Mouse (Mus musculus): Measurements from ENCODE around the gene T.

Gene T

DNA sequence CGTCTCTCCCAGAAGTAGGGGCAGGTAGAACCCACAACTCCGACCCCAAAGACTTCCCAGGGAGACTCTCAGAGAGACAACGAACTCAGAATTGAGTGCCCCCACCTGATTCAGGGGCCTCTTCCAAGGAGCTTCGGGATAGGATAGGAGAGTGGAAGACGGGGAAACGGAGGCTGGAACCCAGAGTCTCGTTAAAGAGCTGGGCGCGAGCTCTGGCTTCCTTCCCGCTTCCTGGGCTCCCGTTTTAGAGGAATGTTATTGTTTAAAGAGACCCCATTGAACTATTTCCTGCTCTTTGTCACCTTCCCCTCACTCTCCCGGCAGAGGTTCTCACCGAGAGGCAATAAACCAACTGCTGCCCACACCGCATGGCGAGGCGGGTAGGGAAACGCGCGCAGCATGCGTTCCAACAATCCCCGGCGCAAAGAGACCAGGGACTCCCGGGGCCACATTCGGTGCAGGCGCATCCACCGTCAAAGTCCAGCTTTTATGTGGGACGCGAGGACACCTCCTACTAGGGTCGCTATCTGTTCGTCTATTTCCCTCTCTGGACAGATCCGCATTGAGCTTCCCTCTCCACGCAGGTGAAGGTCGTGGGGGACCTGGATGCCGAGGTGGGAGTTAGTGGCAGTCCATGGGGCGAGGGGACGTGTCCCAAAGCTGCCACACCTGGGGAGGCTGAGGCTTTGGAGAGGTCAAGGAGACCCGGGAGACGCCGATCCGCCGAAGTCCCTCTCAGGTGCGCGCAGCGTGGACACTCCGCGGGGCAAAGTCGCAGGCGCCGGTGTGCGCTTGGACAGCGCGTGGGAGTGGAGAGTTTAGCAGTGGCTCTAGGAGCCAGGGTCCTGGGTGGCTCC, 874 bp upstream of the T start:
- no peak for DNase-seq

DNA sequence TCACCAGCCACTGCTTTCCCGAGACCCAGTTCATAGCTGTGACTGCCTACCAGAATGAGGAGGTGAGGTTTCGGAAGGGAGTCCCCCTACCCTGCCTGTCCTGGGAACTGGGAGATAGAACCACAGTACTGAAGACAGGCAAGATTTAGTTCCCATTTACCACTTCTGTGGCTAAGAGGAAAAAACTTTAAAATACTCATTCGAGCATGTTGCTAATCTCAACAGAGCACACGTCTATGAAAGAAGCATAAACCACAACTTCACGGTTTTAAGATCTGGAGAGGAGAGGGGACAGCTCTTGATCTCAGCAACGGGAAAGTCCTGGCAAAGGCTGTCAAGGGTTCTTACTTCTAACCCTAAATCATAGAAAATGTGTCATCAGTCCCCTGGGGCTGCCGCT, 2.0 kb downstream of the T start:
- DNase-seq: no peak

DNA sequence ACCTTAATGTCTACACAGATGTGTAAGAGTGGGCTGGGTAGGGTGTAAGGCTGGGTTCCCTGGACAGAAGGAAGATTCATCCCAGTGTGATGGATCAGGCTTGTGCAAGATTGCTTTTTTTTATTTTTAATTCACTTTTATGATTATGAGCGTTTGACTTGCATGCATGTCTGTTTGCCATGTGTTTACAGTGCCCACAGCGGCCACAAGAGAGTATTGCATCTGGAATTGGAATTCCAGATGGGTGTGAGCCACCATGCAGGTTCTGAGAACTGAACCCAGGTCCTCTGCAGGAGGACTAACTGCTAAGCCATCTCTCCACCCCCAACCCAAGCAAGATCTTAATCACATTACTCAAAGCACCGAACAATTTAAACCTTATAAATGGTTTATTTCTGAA, 9.8 kb downstream of the T start:
- no peak for DNase-seq

GRCm38 (mm10) chr17:8447676-8448192, 13.5 kb downstream of the T start:
- no peak for DNase-seq

DNA sequence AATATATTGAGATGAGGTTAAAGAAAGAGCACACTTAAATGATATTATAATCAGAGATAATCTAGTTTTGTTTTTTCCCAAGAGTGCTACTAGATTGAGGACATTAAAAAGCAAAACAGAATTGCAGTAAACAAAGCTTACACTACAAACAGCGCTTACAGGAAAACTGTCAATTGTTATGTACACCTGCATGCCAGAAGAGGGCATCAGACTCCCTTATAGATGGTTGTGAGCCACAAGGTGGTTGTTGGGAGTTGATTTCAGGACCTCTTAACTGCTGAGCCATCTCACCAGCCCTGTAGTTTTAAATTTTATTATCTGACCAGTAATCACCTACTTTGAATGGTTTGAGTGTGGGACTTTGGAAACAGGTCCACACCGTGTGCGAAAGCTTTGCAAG, 14.1 kb downstream of the T start:
- no peak for DNase-seq

DNA sequence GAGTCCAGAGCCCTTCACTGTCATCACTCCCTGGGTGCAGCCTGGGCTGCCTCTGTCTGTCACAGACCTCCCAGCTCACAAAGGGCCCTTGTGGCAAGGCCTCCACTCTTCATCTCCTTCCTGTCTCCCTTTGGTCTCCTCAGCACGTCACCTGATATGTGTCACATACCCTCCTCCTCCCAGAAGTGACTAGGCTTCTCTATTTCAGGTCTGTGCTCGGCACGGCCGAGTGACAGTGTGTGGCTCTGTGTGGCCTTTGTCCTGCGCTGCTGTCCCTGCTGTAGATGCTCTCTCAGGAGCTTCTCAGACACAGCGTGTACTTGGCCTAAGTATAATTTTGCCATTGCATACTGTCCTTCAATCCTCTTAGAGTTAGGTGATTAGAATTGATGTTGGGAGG, 21.0 kb downstream of the T start:
- DNase-seq: no peak

GRCm38 (mm10) chr17:8455601-8456000, 21.4 kb downstream of the T start:
- DNase-seq: no peak

DNA sequence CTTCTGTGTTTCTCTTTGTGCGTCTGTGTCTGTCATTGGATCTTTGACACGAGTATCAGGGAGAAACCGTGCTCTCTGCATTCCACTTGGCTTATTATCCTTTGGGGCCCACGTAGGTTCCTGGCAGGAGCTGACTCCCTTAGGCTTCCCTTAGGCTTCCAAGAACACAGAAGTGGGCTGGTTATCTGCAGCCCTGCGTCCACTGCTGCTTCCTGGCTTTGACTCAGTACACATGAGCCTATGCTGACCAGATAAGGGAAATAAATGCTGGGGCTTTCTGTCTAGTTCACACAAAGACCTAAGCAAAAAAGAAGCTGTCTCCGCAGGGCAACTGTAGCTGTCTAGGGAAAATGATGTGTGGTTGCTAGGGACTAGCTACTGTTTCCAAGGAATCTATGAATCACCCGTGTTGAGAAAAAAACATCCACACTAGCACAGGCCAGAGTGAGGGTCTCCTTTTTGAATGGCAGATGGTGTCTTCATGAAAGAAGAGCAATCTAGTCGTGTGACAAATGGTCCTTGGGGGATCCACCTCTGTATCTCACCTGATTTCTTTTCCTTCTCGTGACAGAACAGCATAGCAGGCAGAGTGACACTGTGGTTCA, 22.7 kb downstream of the T start:
- DNase-seq: no peak

GRCm38 (mm10) chr17:8461568-8461967, 27.3 kb downstream of the T start:
- DNase-seq: peak; percentile 51

- DNase-seq: peak; percentile 51
Measured at GRCm38 (mm10) chr17:8463482-8464128, 29.4 kb downstream of the T start.

DNA sequence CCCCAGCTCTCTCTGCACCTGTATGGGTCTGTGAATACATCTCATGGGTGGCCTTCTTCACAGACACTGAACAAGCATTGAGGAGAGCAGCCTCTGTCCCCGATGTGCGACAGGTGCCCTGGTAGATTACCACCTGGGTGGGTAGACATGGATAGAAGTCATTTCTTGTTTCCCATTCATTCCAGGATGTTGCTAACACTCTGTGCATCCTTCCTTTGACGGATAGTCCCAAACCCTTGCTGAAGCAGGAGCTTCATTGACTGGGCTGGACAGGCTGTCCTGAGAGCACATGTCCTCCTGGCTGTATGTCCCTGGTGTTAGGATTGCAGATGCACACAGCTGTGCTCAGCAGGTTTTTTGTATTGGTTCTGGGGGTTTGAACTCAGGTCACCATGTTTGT, 33.5 kb downstream of the T start:
- DNase-seq: no peak

DNA sequence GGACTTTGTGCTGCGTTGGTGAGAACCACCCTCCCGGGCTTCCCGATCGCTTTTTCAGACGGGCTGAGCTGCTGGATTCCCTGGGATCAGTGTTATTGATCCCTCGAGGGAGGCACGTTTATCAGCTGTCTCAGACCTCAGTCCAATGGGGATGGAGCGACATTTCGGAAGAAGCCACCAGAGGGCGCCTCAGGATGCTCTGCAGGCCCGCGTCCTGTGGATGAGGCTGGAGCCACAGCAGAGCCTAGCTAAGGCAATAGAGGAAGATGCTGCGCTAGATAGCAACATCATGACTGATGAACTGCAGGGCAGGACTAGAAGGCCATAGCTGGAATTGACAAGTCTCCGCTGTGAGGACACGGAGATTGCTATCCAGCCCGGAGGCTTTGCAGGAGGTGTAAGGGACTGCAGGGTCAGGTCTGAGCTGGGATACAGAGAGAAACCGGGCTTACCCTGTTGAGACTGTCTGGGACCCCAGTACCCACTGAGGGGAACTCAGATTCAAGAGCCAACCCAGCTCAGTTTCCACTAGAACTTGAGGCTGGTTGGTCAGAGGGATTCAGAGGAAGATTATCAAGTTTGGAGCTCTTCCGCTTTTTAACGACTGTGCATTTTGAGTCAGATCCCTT, 34.6 kb downstream of the T start:
- DNase-seq: peak; percentile 81

- no peak for DNase-seq
Measured at GRCm38 (mm10) chr17:8478554-8478953, 44.3 kb downstream of the T start.

- no peak for DNase-seq
Measured at GRCm38 (mm10) chr17:8479493-8480128, 45.4 kb downstream of the T start.

DNA sequence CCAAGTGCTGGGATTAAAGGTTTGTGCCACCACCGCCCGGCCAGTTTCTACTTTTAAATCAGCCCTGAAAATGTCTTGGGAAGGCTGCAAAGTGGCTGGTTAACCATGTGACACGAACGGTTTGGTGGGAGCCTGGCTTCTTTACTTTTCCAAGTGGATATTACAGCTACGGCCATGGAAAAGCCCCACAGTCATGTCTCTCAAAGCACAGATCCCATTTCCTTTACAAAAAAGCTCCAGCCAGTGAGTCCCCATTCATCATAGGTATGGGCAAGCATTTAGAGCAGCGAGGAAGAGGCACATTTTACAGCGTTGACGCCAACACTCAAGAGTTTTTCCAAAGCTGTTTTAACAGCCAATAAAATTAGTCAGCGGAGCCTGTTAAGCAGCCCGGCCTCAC, 47.6 kb downstream of the T start:
- DNase-seq: no peak

- no peak for DNase-seq
Measured at GRCm38 (mm10) chr17:8482876-8483275, 48.7 kb downstream of the T start.

DNA sequence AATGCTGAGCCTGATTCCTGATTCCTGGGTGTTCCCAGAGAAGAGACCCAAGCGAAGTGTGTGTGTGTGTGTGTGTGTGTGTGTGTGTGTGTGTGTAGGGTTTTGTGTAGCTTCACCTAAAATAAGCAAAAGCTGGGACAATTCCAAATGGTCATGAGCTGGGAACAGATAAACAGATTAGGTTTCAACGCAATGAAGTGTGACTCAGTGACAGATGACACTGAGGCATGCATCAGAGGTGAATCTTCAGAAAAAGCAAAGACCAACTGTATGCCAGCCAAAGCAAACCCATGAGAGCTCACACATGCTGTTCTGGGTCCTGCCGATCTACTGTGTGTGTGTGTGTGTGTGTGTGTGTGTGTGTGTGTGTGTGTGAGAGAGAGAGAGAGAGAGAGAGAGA, 50.0 kb downstream of the T start:
- no peak for DNase-seq

- DNase-seq: no peak
Measured at GRCm38 (mm10) chr17:8485146-8485545, 50.9 kb downstream of the T start.

- peak; percentile 12 for DNase-seq
Measured at GRCm38 (mm10) chr17:8487824-8488223, 53.6 kb downstream of the T start.

DNA sequence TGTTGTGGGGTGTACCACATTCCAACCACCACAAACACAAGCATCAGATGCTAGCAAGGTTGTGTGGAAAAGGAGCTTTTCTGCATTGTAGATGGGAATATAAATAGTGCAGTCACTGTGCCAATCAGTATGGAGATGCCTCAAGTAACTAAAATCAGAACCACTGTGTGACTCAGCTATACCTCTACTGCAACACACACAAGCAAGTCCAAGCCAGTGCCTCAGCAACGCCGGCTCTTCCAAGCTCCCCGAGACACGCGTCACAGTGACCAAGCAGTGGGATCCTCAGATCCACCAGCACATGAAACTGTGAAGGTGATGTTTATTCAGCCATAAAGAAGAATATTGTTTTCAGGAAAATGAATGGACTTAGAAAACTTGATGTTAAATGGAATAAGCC, 56.7 kb downstream of the T start:
- no peak for DNase-seq

Measured in lung, postnatal 14 days (tissue).